Mouse (Mus musculus) cortical plate, adult 2 months (tissue): ENCODE data around the gene Srd5a1.
"Not testable (repeated sequence)": the region's sequence is repeated elsewhere in the genome, so short reads cannot be mapped to it uniquely, and the experiment has no call there.

ENCODE experiments used
- CTCF ChIP-seq: fragments of 200-500 bp; IDR thresholded peaks from 2 replicates; pipeline ENCODE4 v1.5.1; 2011; ENCODE audit warnings: mild to moderate bottlenecking, control low read depth, low read length; ENCODE audit not compliant: insufficient read depth; ENCODE audit errors: extremely low read depth
- POLR2A ChIP-seq: fragments of 200-500 bp; IDR thresholded peaks from 2 replicates; pipeline ENCODE4 v1.6.1; 2011; ENCODE audit warnings: mild to moderate bottlenecking, low read length, control low read depth; ENCODE audit not compliant: insufficient read depth; ENCODE audit errors: extremely low read depth

GRCm38 (mm10) chr13:69635836-69636235 is 24.6 kb upstream of the Srd5a1 start:
- TF ChIP-seq POLR2A, CTCF: not testable (repeated sequence)
